Mouse (Mus musculus): ENCODE data around the gene Klhl35.

Gene Klhl35

GRCm38 (mm10) chr7:99452859-99453258 lies 12.9 kb upstream of the Klhl35 start:
- DNase-seq (ENCODE audit: low read depth), result no peak

GRCm38 (mm10) chr7:99454044-99454443 lies 11.8 kb upstream of the Klhl35 start:
- DNase-seq (ENCODE audit: low read depth), result no peak

GRCm38 (mm10) chr7:99458849-99459248 lies 7.0 kb upstream of the Klhl35 start:
- DNase-seq (ENCODE audit: low read depth), result no peak

GRCm38 (mm10) chr7:99459888-99460652 lies 5.7 kb upstream of the Klhl35 start:
- DNase-seq (ENCODE audit: low read depth), result no peak

- DNase-seq (ENCODE audit: low read depth), result no peak
Measured at GRCm38 (mm10) chr7:99463120-99463519, 2.7 kb upstream of the Klhl35 start.

- no peak for DNase-seq (ENCODE audit: low read depth)
Measured at GRCm38 (mm10) chr7:99467916-99468282, 2.1 kb downstream of the Klhl35 start.

- DNase-seq (ENCODE audit: low read depth), result peak; percentile 89
Measured at GRCm38 (mm10) chr7:99468283-99469132, 2.7 kb downstream of the Klhl35 start.

GRCm38 (mm10) chr7:99469680-99470405 lies 4.0 kb downstream of the Klhl35 start:
- DNase-seq (ENCODE audit: low read depth), result peak; percentile 19

- no peak for DNase-seq (ENCODE audit: low read depth)
Measured at GRCm38 (mm10) chr7:99471578-99471977, 5.8 kb downstream of the Klhl35 start.

GRCm38 (mm10) chr7:99473638-99474407 lies 8.0 kb downstream of the Klhl35 start:
- DNase-seq (ENCODE audit: low read depth), result no peak

- DNase-seq (ENCODE audit: low read depth), result no peak
Measured at GRCm38 (mm10) chr7:99474836-99475561, 9.2 kb downstream of the Klhl35 start.

GRCm38 (mm10) chr7:99475562-99475911 lies 9.7 kb downstream of the Klhl35 start:
- DNase-seq (ENCODE audit: low read depth), result no peak

- no peak for DNase-seq (ENCODE audit: low read depth)
Measured at GRCm38 (mm10) chr7:99476558-99477114, 10.8 kb downstream of the Klhl35 start.

- DNase-seq (ENCODE audit: low read depth), result no peak
Measured at GRCm38 (mm10) chr7:99477235-99477634, 11.4 kb downstream of the Klhl35 start.

- no peak for DNase-seq (ENCODE audit: low read depth)
Measured at GRCm38 (mm10) chr7:99482637-99483036, 16.8 kb downstream of the Klhl35 start.

GRCm38 (mm10) chr7:99483271-99483923 lies 17.6 kb downstream of the Klhl35 start, which contains the start of gene Rps3:
Gene Rps3 (minus strand): TSS chr7:99483738.
- peak; percentile 98 for DNase-seq (ENCODE audit: low read depth)

GRCm38 (mm10) chr7:99483924-99484319 lies 18.1 kb downstream of the Klhl35 start:
- DNase-seq (ENCODE audit: low read depth), result no peak

- no peak for DNase-seq (ENCODE audit: low read depth)
Measured at GRCm38 (mm10) chr7:99484679-99485078, 18.9 kb downstream of the Klhl35 start.

GRCm38 (mm10) chr7:99489708-99490107 lies 23.9 kb downstream of the Klhl35 start:
- no peak for DNase-seq (ENCODE audit: low read depth)

GRCm38 (mm10) chr7:99499128-99499527 lies 33.3 kb downstream of the Klhl35 start:
- DNase-seq (ENCODE audit: low read depth), result no peak

All from naive thymus-derived CD4-positive, alpha-beta T cell, adult 2 months (primary cell).